Mouse (Mus musculus) kidney, adult 2 months (tissue): ENCODE measurements at regions not wholly inside any gene's neighbourhood (a gene's known extent, or its start where the extent isn't known, plus 50 kb on each side); places are given as distances from the start of the nearest gene placed in this dataset.

ENCODE experiments used
- CTCF ChIP-seq: fragments of 200-500 bp; conservative IDR thresholded peaks from 2 replicates; pipeline ENCODE4 v1.5.1; 2011; ENCODE audit warnings: low read depth, mild to moderate bottlenecking, control low read depth, low read length, moderate library complexity, mixed read lengths; ENCODE audit not compliant: insufficient read depth, insufficient read length
- POLR2A ChIP-seq: fragments of 200-500 bp; IDR thresholded peaks from one replicate; pipeline ENCODE4 v1.6.1; 2011; ENCODE audit warnings: low read depth, low read length, control low read depth

- TF ChIP-seq CTCF: no peak
- TF ChIP-seq POLR2A: no peak
Measured at GRCm38 (mm10) chr10:83840226-83840625, 117.6 kb downstream of the 1500009L16Rik start.
